Mouse (Mus musculus): ENCODE measurements around the gene Gm21797.
"Not testable (repeated sequence)": the region's sequence is repeated elsewhere in the genome, so short reads cannot be mapped to it uniquely, and the experiment has no call there.

Gene Gm21797

DNA sequence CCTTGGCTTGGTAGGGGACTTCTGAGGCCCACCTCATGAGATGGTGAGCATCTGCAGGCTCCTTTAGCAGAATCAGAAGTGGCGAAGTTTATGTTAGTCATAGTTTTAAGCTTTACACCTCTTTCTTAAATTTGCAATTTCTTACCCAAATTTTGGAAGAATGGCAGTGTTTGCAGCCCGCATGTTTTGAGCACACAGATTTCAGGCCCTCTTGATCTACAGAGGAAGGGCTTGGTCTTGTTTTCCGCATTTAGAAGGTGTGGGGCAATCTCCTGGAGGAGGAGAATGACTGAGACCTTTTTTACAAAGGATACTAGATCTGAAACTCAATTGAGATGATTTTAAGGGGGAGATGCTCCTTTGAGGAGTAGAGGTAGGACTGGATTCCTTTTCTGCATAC, at the start of gene Gm21797:
Gene Gm21797 (minus strand): TSS at position 101 of the 400 bp plus-strand sequence.
- not testable (repeated sequence) for DNase-seq

DNA sequence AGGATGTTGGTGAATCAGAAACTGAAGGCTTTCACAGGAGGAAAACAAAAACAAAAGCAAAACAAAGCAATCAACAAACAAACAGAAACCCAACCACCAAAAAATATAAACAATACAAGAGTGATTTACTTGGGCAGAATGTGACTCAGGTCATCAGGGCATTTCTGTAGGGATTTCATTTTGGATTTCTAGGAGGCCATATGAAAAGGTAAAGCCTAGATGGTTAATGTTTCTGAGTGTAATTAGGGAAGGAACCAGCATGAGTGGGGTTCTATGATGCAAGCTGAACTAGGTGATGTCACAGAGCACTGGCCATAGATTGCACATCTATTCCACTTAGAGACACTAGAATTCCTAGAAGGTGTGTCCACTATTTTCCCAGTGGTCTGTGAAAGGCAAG, 29.0 kb upstream of the Gm21797 start, which contains the start of gene Gm20795:
Gene Gm20795 (plus strand): TSS at position 301 of the 400 bp plus-strand sequence.
- not testable (repeated sequence) for DNase-seq
